Mouse (Mus musculus) thymus, adult 2 months (tissue): Measurements from ENCODE around the gene Col9a2. TPM values are rescaled to one million over a fixed set of nuclear protein-coding genes. Genes with fewer than 3 reads are reported as not detected.

Experiments
- DNase-seq: peaks from one replicate; pipeline ENCODE4 v3.0.0; 2021
- H3K27ac ChIP-seq: fragments of 200-500 bp; 2 replicates; pipeline ENCODE4 v1.5.1; 2012; ENCODE audit warnings: low read length, control low read depth; ENCODE audit not compliant: control insufficient read depth, insufficient read depth
- H3K27me3 ChIP-seq: fragments of 200-500 bp; 2 replicates; pipeline ENCODE4 v1.6.1; 2012; ENCODE audit warnings: mild to moderate bottlenecking, low read length, moderate library complexity, mixed read lengths; ENCODE audit not compliant: control insufficient read depth, insufficient read depth
- H3K36me3 ChIP-seq: fragments of 200-500 bp; 2 replicates; pipeline ENCODE4 v1.6.1; 2012; ENCODE audit warnings: mild to moderate bottlenecking, low read length, moderate library complexity; ENCODE audit not compliant: control insufficient read depth, insufficient read depth
- H3K4me1 ChIP-seq: fragments of 200-500 bp; replicated peaks from 2 replicates; pipeline ENCODE4 v1.6.1; 2012; ENCODE audit warnings: low read length; ENCODE audit not compliant: control insufficient read depth, insufficient read depth
- H3K4me3 ChIP-seq: fragments of 200-500 bp; 2 replicates; pipeline ENCODE4 v1.5.1; 2012; ENCODE audit warnings: mild to moderate bottlenecking, low read length, control low read depth, moderate library complexity; ENCODE audit not compliant: control insufficient read depth, insufficient read depth
- CTCF ChIP-seq: fragments of 200-500 bp; IDR thresholded peaks from 2 replicates; pipeline ENCODE4 v1.5.1; 2012; ENCODE audit warnings: mild to moderate bottlenecking, control low read depth, low read length, moderate library complexity, borderline replicate concordance; ENCODE audit not compliant: control insufficient read depth, poor library complexity, insufficient read depth; ENCODE audit errors: extremely low read depth
- POLR2A ChIP-seq: fragments of 200-500 bp; IDR thresholded peaks from 2 replicates; pipeline ENCODE4 v1.6.1; 2012; ENCODE audit warnings: mild to moderate bottlenecking, low read length, control low read depth, moderate library complexity; ENCODE audit not compliant: control insufficient read depth, poor library complexity, insufficient read depth; ENCODE audit errors: extremely low read depth
- WGBS: fragments of 180-500 bp; shearing (Covaris S2); methylation state at CpG from one replicate; pipeline ENCODE4 v1.1.7; 2018; 5-methylcytosine and 5-hydroxymethylcytosine counted together
- polyA plus RNA-seq: library from polyadenylated mRNA; depleted of rRNA; stranded (reverse); fragments of >200 nt; gene quantifications from 2 replicates; pipeline ENCODE4 v1.2.3, GENCODE M21; 2012

Col9a2 gene
- polyA plus RNA-seq, 1 experiment = 0.20 TPM

GRCm38 (mm10) chr4:121014594-121015267, 24.5 kb upstream of the Col9a2 start:
- H3K36me3 ChIP-seq = no peaks in the 10 kb centered on the region
- 29% methylated on average over 10 of the region's 10 CpGs for WGBS
- peaks cover 4% of the 10 kb centered on the region for H3K4me1 ChIP-seq
- H3K27me3 ChIP-seq = no peaks in the 10 kb centered on the region
- no peak overlapping the region for H3K27ac ChIP-seq
- TF ChIP-seq POLR2A = no peak
- no peak for DNase-seq
- no peak overlapping the region for H3K4me3 ChIP-seq

GRCm38 (mm10) chr4:121015268-121015659, 23.9 kb upstream of the Col9a2 start:
- H3K36me3 ChIP-seq = no peaks in the 10 kb centered on the region
- H3K27ac ChIP-seq = no peak overlapping the region
- peaks cover 4% of the 10 kb centered on the region for H3K4me1 ChIP-seq
- H3K4me3 ChIP-seq = no peak overlapping the region
- TF ChIP-seq CTCF (no peak), POLR2A (no peak)
- no peaks in the 10 kb centered on the region for H3K27me3 ChIP-seq
- WGBS = 46% methylated on average over 7 of the region's 7 CpGs
- no peak for DNase-seq

GRCm38 (mm10) chr4:121016021-121016898, 22.9 kb upstream of the Col9a2 start:
- TF ChIP-seq CTCF (no peak), POLR2A (no peak)
- whole genome bisulfite sequencing = 1% methylated on average over 40 of the region's 40 CpGs
- peaks cover 4% of the 10 kb centered on the region for H3K4me1 ChIP-seq
- H3K27me3 ChIP-seq = no peaks in the 10 kb centered on the region
- no peaks in the 10 kb centered on the region for H3K36me3 ChIP-seq
- peak; percentile 49 for DNase-seq
- peak overlapping the region; percentile 77 for H3K4me3 ChIP-seq
- H3K27ac ChIP-seq = peak overlapping the region; percentile 25; the same call in 1 of the 2 replicates

- peaks cover 4% of the 10 kb centered on the region for H3K4me1 ChIP-seq
- under 1% methylated on average over 48 of the region's 48 CpGs for WGBS
- H3K36me3 ChIP-seq = no peaks in the 10 kb centered on the region
These were observed 22.1 kb upstream of the Col9a2 start, which contains the start of gene Smap2 for GRCm38 (mm10) chr4:121016928-121017657. Gene Smap2 (minus strand): TSS chr4:121017247.

GRCm38 (mm10) chr4:121018250-121018649, 20.9 kb upstream of the Col9a2 start:
- Histone ChIP-seq H3K4me3 (no peak overlapping the region), H3K27me3 (no peaks in the 10 kb centered on the region), H3K36me3 (no peaks in the 10 kb centered on the region), H3K27ac (no peak overlapping the region), H3K4me1 (peaks cover 4% of the 10 kb centered on the region)
- no peak for DNase-seq
- 74% methylated on average over 3 of the region's 3 CpGs for WGBS
- TF ChIP-seq POLR2A = no peak
- no peak for TF ChIP-seq CTCF

More at GRCm38 (mm10) chr4:121016928-121017657, 22.1 kb upstream of the Col9a2 start, which contains the start of gene Smap2:
- TF ChIP-seq POLR2A = peak; percentile 93
- peak; percentile 97 for TF ChIP-seq CTCF
- DNase-seq = peak; percentile 99
- Histone ChIP-seq H3K27ac (peak within 1 kb of the TSS; percentile 25; the same call in 1 of the 2 replicates), H3K4me3 (peak within 1 kb of the TSS; percentile 77), H3K27me3 (no peaks in the 10 kb centered on the region)
